Mouse (Mus musculus) thymus, adult 2 months (tissue): ENCODE data around the gene Cemip2. TPM values are rescaled to one million over a fixed set of nuclear protein-coding genes. Genes with fewer than 3 reads are reported as not detected.

ENCODE experiments used
- DNase-seq: peaks from one replicate; pipeline ENCODE4 v3.0.0; 2021
- H3K27ac ChIP-seq: fragments of 200-500 bp; 2 replicates; pipeline ENCODE4 v1.5.1; 2012; ENCODE audit warnings: low read length, control low read depth; ENCODE audit not compliant: control insufficient read depth, insufficient read depth
- H3K27me3 ChIP-seq: fragments of 200-500 bp; 2 replicates; pipeline ENCODE4 v1.6.1; 2012; ENCODE audit warnings: mild to moderate bottlenecking, low read length, moderate library complexity, mixed read lengths; ENCODE audit not compliant: control insufficient read depth, insufficient read depth
- H3K36me3 ChIP-seq: fragments of 200-500 bp; 2 replicates; pipeline ENCODE4 v1.6.1; 2012; ENCODE audit warnings: mild to moderate bottlenecking, low read length, moderate library complexity; ENCODE audit not compliant: control insufficient read depth, insufficient read depth
- H3K4me1 ChIP-seq: fragments of 200-500 bp; replicated peaks from 2 replicates; pipeline ENCODE4 v1.6.1; 2012; ENCODE audit warnings: low read length; ENCODE audit not compliant: control insufficient read depth, insufficient read depth
- H3K4me3 ChIP-seq: fragments of 200-500 bp; 2 replicates; pipeline ENCODE4 v1.5.1; 2012; ENCODE audit warnings: mild to moderate bottlenecking, low read length, control low read depth, moderate library complexity; ENCODE audit not compliant: control insufficient read depth, insufficient read depth
- CTCF ChIP-seq: fragments of 200-500 bp; IDR thresholded peaks from 2 replicates; pipeline ENCODE4 v1.5.1; 2012; ENCODE audit warnings: mild to moderate bottlenecking, control low read depth, low read length, moderate library complexity, borderline replicate concordance; ENCODE audit not compliant: control insufficient read depth, poor library complexity, insufficient read depth; ENCODE audit errors: extremely low read depth
- POLR2A ChIP-seq: fragments of 200-500 bp; IDR thresholded peaks from 2 replicates; pipeline ENCODE4 v1.6.1; 2012; ENCODE audit warnings: mild to moderate bottlenecking, low read length, control low read depth, moderate library complexity; ENCODE audit not compliant: control insufficient read depth, poor library complexity, insufficient read depth; ENCODE audit errors: extremely low read depth
- WGBS: fragments of 180-500 bp; shearing (Covaris S2); methylation state at CpG from one replicate; pipeline ENCODE4 v1.1.7; 2018; 5-methylcytosine and 5-hydroxymethylcytosine counted together
- polyA plus RNA-seq: library from polyadenylated mRNA; depleted of rRNA; stranded (reverse); fragments of >200 nt; gene quantifications from 2 replicates; pipeline ENCODE4 v1.2.3, GENCODE M21; 2012

Cemip2 gene
- polyA plus RNA-seq, 1 experiment, result 3.1 TPM

GRCm38 (mm10) chr19:21819585-21819984 is 41.4 kb downstream of the Cemip2 start:
- Histone ChIP-seq H3K4me1 (no peaks in the 10 kb centered on the region), H3K4me3 (no peak overlapping the region), H3K27me3 (no peaks in the 10 kb centered on the region), H3K36me3 (no peaks in the 10 kb centered on the region), H3K27ac (no peak overlapping the region)
- 83% methylated on average over 5 of the region's 5 CpGs for WGBS
- no peak for DNase-seq
- TF ChIP-seq POLR2A (no peak), CTCF (no peak)

- 89% methylated on average over 4 of the region's 4 CpGs for WGBS
- DNase-seq, result no peak
- TF ChIP-seq CTCF (no peak), POLR2A (no peak)
- no peaks in the 10 kb centered on the region for H3K27me3 ChIP-seq
- H3K36me3 ChIP-seq, result no peaks in the 10 kb centered on the region
- H3K4me3 ChIP-seq, result no peak overlapping the region
- no peaks in the 10 kb centered on the region for H3K4me1 ChIP-seq
- no peak overlapping the region for H3K27ac ChIP-seq
These were observed 42.0 kb downstream of the Cemip2 start for GRCm38 (mm10) chr19:21820126-21820525.

- Histone ChIP-seq H3K27ac (no peak overlapping the region), H3K36me3 (no peaks in the 10 kb centered on the region), H3K4me3 (no peak overlapping the region), H3K4me1 (no peaks in the 10 kb centered on the region), H3K27me3 (no peaks in the 10 kb centered on the region)
- DNase-seq, result no peak
- 92% methylated on average over 6 of the region's 6 CpGs for WGBS
- TF ChIP-seq POLR2A (no peak), CTCF (no peak)
These were observed 43.7 kb downstream of the Cemip2 start for GRCm38 (mm10) chr19:21821877-21822276.

- no peak for TF ChIP-seq CTCF
- TF ChIP-seq POLR2A, result no peak
- Histone ChIP-seq H3K27ac (no peak overlapping the region), H3K4me3 (no peak overlapping the region), H3K4me1 (no peaks in the 10 kb centered on the region), H3K27me3 (no peaks in the 10 kb centered on the region), H3K36me3 (no peaks in the 10 kb centered on the region)
- WGBS, result 88% methylated on average over 5 of the region's 5 CpGs
- DNase-seq, result no peak
These were observed 46.0 kb downstream of the Cemip2 start for GRCm38 (mm10) chr19:21824146-21824545.

- no peak for DNase-seq
- no peaks in the 10 kb centered on the region for H3K27me3 ChIP-seq
- no peak for TF ChIP-seq CTCF
- TF ChIP-seq POLR2A, result no peak
- H3K36me3 ChIP-seq, result no peaks in the 10 kb centered on the region
- no peaks in the 10 kb centered on the region for H3K4me1 ChIP-seq
- 94% methylated on average over 4 of the region's 4 CpGs for WGBS
- H3K27ac ChIP-seq, result no peak overlapping the region
- no peak overlapping the region for H3K4me3 ChIP-seq
These were observed 47.2 kb downstream of the Cemip2 start for GRCm38 (mm10) chr19:21825128-21825885.

GRCm38 (mm10) chr19:21833416-21833992 is 55.4 kb downstream of the Cemip2 start:
- 24% methylated on average over 12 of the region's 12 CpGs for WGBS
- TF ChIP-seq POLR2A (no peak), CTCF (no peak)
- Histone ChIP-seq H3K4me3 (no peak overlapping the region), H3K27ac (no peak overlapping the region), H3K27me3 (no peaks in the 10 kb centered on the region), H3K4me1 (no peaks in the 10 kb centered on the region), H3K36me3 (no peaks in the 10 kb centered on the region)
- no peak for DNase-seq
